Mouse (Mus musculus): ENCODE data around the gene Sh3kbp1.

The Sh3kbp1 gene

GRCm38 (mm10) chrX:159677585-159678319, 50.7 kb downstream of the Sh3kbp1 start:
- no peak for DNase-seq (ENCODE audit: low read depth, low spot score)

GRCm38 (mm10) chrX:159678320-159678835, 51.3 kb downstream of the Sh3kbp1 start:
- DNase-seq (ENCODE audit: low read depth, low spot score), result no peak

GRCm38 (mm10) chrX:159685521-159685920, 58.4 kb downstream of the Sh3kbp1 start:
- DNase-seq (ENCODE audit: low read depth, low spot score), result no peak

GRCm38 (mm10) chrX:159686850-159687249, 59.8 kb downstream of the Sh3kbp1 start:
- no peak for DNase-seq (ENCODE audit: low read depth, low spot score)

- DNase-seq (ENCODE audit: low read depth, low spot score), result no peak
Observed at GRCm38 (mm10) chrX:159688698-159689097, 61.6 kb downstream of the Sh3kbp1 start.

GRCm38 (mm10) chrX:159689785-159690416, 62.8 kb downstream of the Sh3kbp1 start:
- no peak for DNase-seq (ENCODE audit: low read depth, low spot score)

- no peak for DNase-seq (ENCODE audit: low read depth, low spot score)
Observed at GRCm38 (mm10) chrX:159693126-159693525, 66.1 kb downstream of the Sh3kbp1 start.

GRCm38 (mm10) chrX:159696545-159696944, 69.5 kb downstream of the Sh3kbp1 start:
- no peak for DNase-seq (ENCODE audit: low read depth, low spot score)

- DNase-seq (ENCODE audit: low read depth, low spot score), result no peak
Observed at GRCm38 (mm10) chrX:159697030-159697454, 70.0 kb downstream of the Sh3kbp1 start.

- no peak for DNase-seq (ENCODE audit: low read depth, low spot score)
Observed at GRCm38 (mm10) chrX:159702850-159703249, 75.8 kb downstream of the Sh3kbp1 start.

- DNase-seq (ENCODE audit: low read depth, low spot score), result no peak
Observed at GRCm38 (mm10) chrX:159704381-159705004, 77.4 kb downstream of the Sh3kbp1 start.

GRCm38 (mm10) chrX:159705412-159705811, 78.3 kb downstream of the Sh3kbp1 start:
- no peak for DNase-seq (ENCODE audit: low read depth, low spot score)

GRCm38 (mm10) chrX:159708076-159708830, 81.2 kb downstream of the Sh3kbp1 start:
- no peak for DNase-seq (ENCODE audit: low read depth, low spot score)

- no peak for DNase-seq (ENCODE audit: low read depth, low spot score)
Observed at GRCm38 (mm10) chrX:159709296-159709695, 82.2 kb downstream of the Sh3kbp1 start.

GRCm38 (mm10) chrX:159711070-159712029, 84.3 kb downstream of the Sh3kbp1 start:
- DNase-seq (ENCODE audit: low read depth, low spot score), result no peak

- DNase-seq (ENCODE audit: low read depth, low spot score), result no peak
Observed at GRCm38 (mm10) chrX:159713191-159713590, 86.1 kb downstream of the Sh3kbp1 start.

GRCm38 (mm10) chrX:159721390-159721789, 94.3 kb downstream of the Sh3kbp1 start:
- DNase-seq (ENCODE audit: low read depth, low spot score), result no peak

GRCm38 (mm10) chrX:159731421-159731820, 104.3 kb downstream of the Sh3kbp1 start:
- DNase-seq (ENCODE audit: low read depth, low spot score), result no peak

GRCm38 (mm10) chrX:159732845-159733244, 105.8 kb downstream of the Sh3kbp1 start:
- DNase-seq (ENCODE audit: low read depth, low spot score), result no peak

GRCm38 (mm10) chrX:159733948-159734347, 106.9 kb downstream of the Sh3kbp1 start:
- DNase-seq (ENCODE audit: low read depth, low spot score), result no peak

Data from retina, adult 2 months (tissue).